Mouse (Mus musculus): ENCODE data around the gene Ddah2. TPM values are rescaled to one million over a fixed set of nuclear protein-coding genes. Genes with fewer than 3 reads are reported as not detected.
"Not testable (repeated sequence)": the region's sequence is repeated elsewhere in the genome, so short reads cannot be mapped to it uniquely, and the experiment has no call there.

Ddah2 gene
- polyA plus RNA-seq, 1 experiment from 2014 or later, result 222 TPM

GRCm38 (mm10) chr17:35028315-35028714, 30.5 kb upstream of the Ddah2 start:
- Histone ChIP-seq H3K4me1 (ENCODE audit: control insufficient read depth in 2 of 2, insufficient read depth in 2 of 2, low read length in 2 of 2) (peaks cover 16 to 29% of the 10 kb centered on the region in 2 experiments), H3K36me3 (ENCODE audit: control insufficient read depth, insufficient read depth, low read length) (no peaks in the 10 kb centered on the region), H3K4me3 (ENCODE audit: control insufficient read depth in 1 of 2, insufficient read depth in 1 of 2, low read depth in 1 of 2, low read length in 2 of 2) (no peak overlapping the region), H3K27me3 (ENCODE audit: control insufficient read depth, insufficient read depth, low read length) (no peaks in the 10 kb centered on the region), H3K27ac (replicated peaks in 1 of 2; ENCODE audit: control insufficient read depth in 1 of 2, insufficient read depth in 1 of 2, low read depth in 2 of 2, low read length in 2 of 2) (no peak overlapping the region), H3K4me2 (ENCODE audit: low read length) (no peak overlapping the region), H3K9ac (ENCODE audit: low read length) (no peak overlapping the region), H3K9me3 (ENCODE audit: control insufficient read depth, low read length) (no peaks in the 10 kb centered on the region)
- no peak for ATAC-seq (ENCODE audit: insufficient number of reproducible peaks, insufficient read depth, low FRiP score, low read depth)
- WGBS, result 64% methylated on average over 2 of the region's 2 CpGs

- ATAC-seq (ENCODE audit: insufficient number of reproducible peaks, insufficient read depth, low FRiP score, low read depth), result no peak
- Histone ChIP-seq H3K27ac (replicated peaks in 1 of 2; ENCODE audit: control insufficient read depth in 1 of 2, insufficient read depth in 1 of 2, low read depth in 2 of 2, low read length in 2 of 2) (no peak overlapping the region), H3K4me2 (ENCODE audit: low read length) (no peak overlapping the region), H3K9me3 (ENCODE audit: control insufficient read depth, low read length) (no peaks in the 10 kb centered on the region), H3K36me3 (ENCODE audit: control insufficient read depth, insufficient read depth, low read length) (no peaks in the 10 kb centered on the region), H3K27me3 (ENCODE audit: control insufficient read depth, insufficient read depth, low read length) (no peaks in the 10 kb centered on the region), H3K9ac (ENCODE audit: low read length) (0 out of 2 replicates have a peak overlapping the region, but pooled peaks have one; percentile 25), H3K4me1 (ENCODE audit: control insufficient read depth in 2 of 2, insufficient read depth in 2 of 2, low read length in 2 of 2) (peaks cover 6 to 14% of the 10 kb centered on the region in 2 experiments; a peak in 2 of 4 replicates), H3K4me3 (ENCODE audit: control insufficient read depth in 1 of 2, insufficient read depth in 1 of 2, low read depth in 1 of 2, low read length in 2 of 2) (no peak overlapping the region)
- WGBS, result 41% methylated on average over 19 of the region's 19 CpGs
Measured at GRCm38 (mm10) chr17:35029691-35030532, 28.9 kb upstream of the Ddah2 start.

GRCm38 (mm10) chr17:35031272-35031671, 27.6 kb upstream of the Ddah2 start:
- Histone ChIP-seq H3K27me3 (ENCODE audit: control insufficient read depth, insufficient read depth, low read length) (no peaks in the 10 kb centered on the region), H3K4me1 (ENCODE audit: control insufficient read depth in 2 of 2, insufficient read depth in 2 of 2, low read length in 2 of 2) (peaks cover 6 to 14% of the 10 kb centered on the region in 2 experiments; a peak in 2 of 4 replicates), H3K36me3 (ENCODE audit: control insufficient read depth, insufficient read depth, low read length) (no peaks in the 10 kb centered on the region), H3K9ac (ENCODE audit: low read length) (no peak overlapping the region), H3K27ac (replicated peaks in 1 of 2; ENCODE audit: control insufficient read depth in 1 of 2, insufficient read depth in 1 of 2, low read depth in 2 of 2, low read length in 2 of 2) (no peak overlapping the region), H3K4me2 (ENCODE audit: low read length) (no peak overlapping the region), H3K4me3 (ENCODE audit: control insufficient read depth in 1 of 2, insufficient read depth in 1 of 2, low read depth in 1 of 2, low read length in 2 of 2) (no peak overlapping the region), H3K9me3 (ENCODE audit: control insufficient read depth, low read length) (no peaks in the 10 kb centered on the region)
- 87% methylated on average over 11 of the region's 11 CpGs for WGBS
- ATAC-seq (ENCODE audit: insufficient number of reproducible peaks, insufficient read depth, low FRiP score, low read depth), result no peak

GRCm38 (mm10) chr17:35031880-35032279, 27.0 kb upstream of the Ddah2 start:
- 77% methylated on average over 7 of the region's 7 CpGs for WGBS
- Histone ChIP-seq H3K27ac (replicated peaks in 1 of 2; ENCODE audit: control insufficient read depth in 1 of 2, insufficient read depth in 1 of 2, low read depth in 2 of 2, low read length in 2 of 2) (no peak overlapping the region), H3K27me3 (ENCODE audit: control insufficient read depth, insufficient read depth, low read length) (no peaks in the 10 kb centered on the region), H3K4me2 (ENCODE audit: low read length) (no peak overlapping the region), H3K4me1 (ENCODE audit: control insufficient read depth in 2 of 2, insufficient read depth in 2 of 2, low read length in 2 of 2) (peaks cover 6 to 14% of the 10 kb centered on the region in 2 experiments; a peak in 2 of 4 replicates), H3K4me3 (ENCODE audit: control insufficient read depth in 1 of 2, insufficient read depth in 1 of 2, low read depth in 1 of 2, low read length in 2 of 2) (no peak overlapping the region), H3K9ac (ENCODE audit: low read length) (no peak overlapping the region), H3K36me3 (ENCODE audit: control insufficient read depth, insufficient read depth, low read length) (no peaks in the 10 kb centered on the region), H3K9me3 (ENCODE audit: control insufficient read depth, low read length) (no peaks in the 10 kb centered on the region)
- ATAC-seq (ENCODE audit: insufficient number of reproducible peaks, insufficient read depth, low FRiP score, low read depth), result no peak

GRCm38 (mm10) chr17:35032323-35032870, 26.4 kb upstream of the Ddah2 start:
- Histone ChIP-seq H3K9me3 (ENCODE audit: control insufficient read depth, low read length) (no peaks in the 10 kb centered on the region), H3K4me3 (ENCODE audit: control insufficient read depth in 1 of 2, insufficient read depth in 1 of 2, low read depth in 1 of 2, low read length in 2 of 2) (no peak overlapping the region), H3K4me1 (ENCODE audit: control insufficient read depth in 2 of 2, insufficient read depth in 2 of 2, low read length in 2 of 2) (peaks cover 3 to 11% of the 10 kb centered on the region in 2 experiments; a peak in 2 of 4 replicates), H3K9ac (ENCODE audit: low read length) (no peak overlapping the region), H3K27me3 (ENCODE audit: control insufficient read depth, insufficient read depth, low read length) (no peaks in the 10 kb centered on the region), H3K36me3 (ENCODE audit: control insufficient read depth, insufficient read depth, low read length) (no peaks in the 10 kb centered on the region), H3K27ac (replicated peaks in 1 of 2; ENCODE audit: control insufficient read depth in 1 of 2, insufficient read depth in 1 of 2, low read depth in 2 of 2, low read length in 2 of 2) (no peak overlapping the region), H3K4me2 (ENCODE audit: low read length) (no peak overlapping the region)
- 62% methylated on average over 8 of the region's 8 CpGs for WGBS
- ATAC-seq (ENCODE audit: insufficient number of reproducible peaks, insufficient read depth, low FRiP score, low read depth), result no peak

- H3K4me3 ChIP-seq (ENCODE audit: control insufficient read depth in 1 of 2, insufficient read depth in 1 of 2, low read depth in 1 of 2, low read length in 2 of 2); H3K27ac ChIP-seq (replicated peaks in 1 of 2; ENCODE audit: control insufficient read depth in 1 of 2, insufficient read depth in 1 of 2, low read depth in 2 of 2, low read length in 2 of 2); H3K27me3 ChIP-seq (ENCODE audit: control insufficient read depth, insufficient read depth, low read length); H3K36me3 ChIP-seq (ENCODE audit: control insufficient read depth, insufficient read depth, low read length); H3K9ac ChIP-seq (ENCODE audit: low read length); H3K9me3 ChIP-seq (ENCODE audit: control insufficient read depth, low read length); H3K4me1 ChIP-seq (ENCODE audit: control insufficient read depth in 2 of 2, insufficient read depth in 2 of 2, low read length in 2 of 2); ATAC-seq (ENCODE audit: insufficient number of reproducible peaks, insufficient read depth, low FRiP score, low read depth); H3K4me2 ChIP-seq (ENCODE audit: low read length): not testable (repeated sequence)
- WGBS, result 57% methylated on average over 1 of the region's 1 CpGs
Measured at GRCm38 (mm10) chr17:35033703-35034102, 25.1 kb upstream of the Ddah2 start.

- H3K9ac ChIP-seq (ENCODE audit: low read length), result no peak overlapping the region
- no peaks in the 10 kb centered on the region for H3K27me3 ChIP-seq (ENCODE audit: control insufficient read depth, insufficient read depth, low read length)
- WGBS, result 66% methylated on average over 6 of the region's 6 CpGs
- no peak overlapping the region for H3K4me2 ChIP-seq (ENCODE audit: low read length)
- no peak overlapping the region for H3K27ac ChIP-seq (replicated peaks in 1 of 2; ENCODE audit: control insufficient read depth in 1 of 2, insufficient read depth in 1 of 2, low read depth in 2 of 2, low read length in 2 of 2)
- H3K4me3 ChIP-seq (ENCODE audit: control insufficient read depth in 1 of 2, insufficient read depth in 1 of 2, low read depth in 1 of 2, low read length in 2 of 2), result no peak overlapping the region
- H3K4me1 ChIP-seq (ENCODE audit: control insufficient read depth in 2 of 2, insufficient read depth in 2 of 2, low read length in 2 of 2), result 0 out of 4 replicates have a peak, but pooled peaks cover 0 to 1% of the 10 kb centered on the region in 2 experiments
- no peaks in the 10 kb centered on the region for H3K9me3 ChIP-seq (ENCODE audit: control insufficient read depth, low read length)
- ATAC-seq (ENCODE audit: insufficient number of reproducible peaks, insufficient read depth, low FRiP score, low read depth), result no peak
- H3K36me3 ChIP-seq (ENCODE audit: control insufficient read depth, insufficient read depth, low read length), result no peaks in the 10 kb centered on the region
Measured at GRCm38 (mm10) chr17:35034896-35035295, 23.9 kb upstream of the Ddah2 start.
